Mouse (Mus musculus) stomach, embryonic 16.5 days (tissue): Measurements from ENCODE around the gene Gm6583. TPM values are rescaled to one million over a fixed set of nuclear protein-coding genes. Genes with fewer than 3 reads are reported as not detected.

Experiments used
- polyA plus RNA-seq: library from polyadenylated mRNA; unstranded; fragments of >200 nt; fragmentation: Nextera tagmentation; extraction: Ambion mirVana; gene quantifications from 2 replicates; pipeline ENCODE4 v1.2.1, GENCODE M21; 2015

Gene Gm6583
- polyA plus RNA-seq, 1 experiment from 2014 or later: 0.19 TPM

Other genes starting within 250 kb of the Gm6583 start
- 1.6 and 1.9 TPM in 2 replicates for gene Cryba4, start 103.5 kb downstream of the Gm6583 start, polyA plus RNA-seq
- 4.0 and 4.1 TPM in 2 replicates for gene Crybb1, start 100.2 kb downstream of the Gm6583 start, polyA plus RNA-seq
- gene Tpst2, start 79.3 kb downstream of the Gm6583 start, polyA plus RNA-seq: 40.0 and 43.0 TPM in 2 replicates
- 27.6 and 28.0 TPM in 2 replicates for gene Tfip11, start 29.7 kb downstream of the Gm6583 start, polyA plus RNA-seq
- gene Srrd, start 13.0 kb downstream of the Gm6583 start, polyA plus RNA-seq: 30.2 and 30.8 TPM in 2 replicates
- 30.2 and 36.4 TPM in 2 replicates for gene Hps4, start 12.9 kb downstream of the Gm6583 start, polyA plus RNA-seq
- gene Asphd2, start 38.8 kb upstream of the Gm6583 start, polyA plus RNA-seq: 2.3 and 3.3 TPM in 2 replicates
- 0.09 TPM in 1 of 2 replicates, not detected in the other for gene Gm6588, start 93.4 kb upstream of the Gm6583 start, polyA plus RNA-seq
- gene Sez6l, start 221.2 kb upstream of the Gm6583 start, polyA plus RNA-seq: 2.2 and 2.3 TPM in 2 replicates